ENCODE assay signal across 7 mouse cellular contexts in genomic region chr2:131529898-131530622, GRCm38 (mm10). TPM values are rescaled to one million over a fixed set of nuclear protein-coding genes. Genes with fewer than 3 reads are reported as not detected.
DNase-seq lines count a peak whose midpoint lies in the region; ATAC-seq and TF ChIP-seq lines count a peak whose summit lies in the region.

No protein-coding gene starts in this region.

- no peaks in the 10 kb centered on the region for H3K27me3 ChIP-seq in heart, embryonic 16.5 days (ENCODE audit: control insufficient read depth, insufficient read depth, low read length)
- H3K27me3 ChIP-seq in kidney, embryonic 16.5 days (ENCODE audit: insufficient read depth, low read length) = no peaks in the 10 kb centered on the region
- H3K27me3 ChIP-seq in lung, embryonic 15.5 days = no peaks in the 10 kb centered on the region

- H3K4me1 ChIP-seq in heart, embryonic 16.5 days (ENCODE audit: control insufficient read depth, insufficient read depth, low read length) = no peaks in the 10 kb centered on the region
- H3K4me1 ChIP-seq in kidney, embryonic 16.5 days (ENCODE audit: insufficient read depth, low read length) = no peaks in the 10 kb centered on the region
- 0 out of 2 replicates have a peak, but pooled peaks cover 2% of the 10 kb centered on the region for H3K4me1 ChIP-seq in lung, embryonic 15.5 days
- H3K4me1 ChIP-seq in olfactory bulb, adult 2 months (ENCODE audit: control insufficient read depth, insufficient read depth, low read length) = peaks cover 4% of the 10 kb centered on the region

- no peak overlapping the region for H3K27ac ChIP-seq in heart, embryonic 16.5 days (ENCODE audit: low read length)
- H3K27ac ChIP-seq in kidney, embryonic 16.5 days (ENCODE audit: low read length) = no peak overlapping the region
- no peak overlapping the region for H3K27ac ChIP-seq in lung, embryonic 15.5 days
- no peak overlapping the region for H3K27ac ChIP-seq in olfactory bulb, adult 2 months (ENCODE audit: insufficient read depth, low read depth, low read length)

- 30% methylated on average over 11 of the region's 11 CpGs for WGBS in heart, embryonic 16.5 days
- WGBS in kidney, embryonic 16.5 days = 37% methylated on average over 11 of the region's 11 CpGs
- 25% methylated on average over 11 of the region's 11 CpGs for WGBS in lung, embryonic 15.5 days
- 35% methylated on average over 11 of the region's 11 CpGs for WGBS in olfactory bulb, adult 2 months

- no peak overlapping the region for H3K4me3 ChIP-seq in heart, embryonic 16.5 days (ENCODE audit: low read length)
- H3K4me3 ChIP-seq in kidney, embryonic 16.5 days (ENCODE audit: low read length) = no peak overlapping the region
- no peak overlapping the region for H3K4me3 ChIP-seq in lung, embryonic 15.5 days
- H3K4me3 ChIP-seq in olfactory bulb, adult 2 months (ENCODE audit: insufficient read depth, low read depth, low read length) = no peak overlapping the region

- H3K4me2 ChIP-seq in heart, embryonic 16.5 days (ENCODE audit: low read depth, low read length) = no peak overlapping the region
- H3K4me2 ChIP-seq in kidney, embryonic 16.5 days (replicated peaks; ENCODE audit: low read depth, low read length) = no peak overlapping the region
- H3K4me2 ChIP-seq in lung, embryonic 15.5 days = no peak overlapping the region

- DNase-seq in ES-CJ7 (ENCODE audit: low read depth, low spot score) (peak; percentile 73), adipocyte (ENCODE audit: low spot score) (peak; percentile 95)
- DNase-seq in embryo, embryonic 11 days = peak; percentile 80

- no peaks in the 10 kb centered on the region for H3K9me3 ChIP-seq in heart, embryonic 16.5 days (replicated peaks; ENCODE audit: control insufficient read depth, low read length)
- no peaks in the 10 kb centered on the region for H3K9me3 ChIP-seq in kidney, embryonic 16.5 days (ENCODE audit: low read length)
- no peaks in the 10 kb centered on the region for H3K9me3 ChIP-seq in lung, embryonic 15.5 days

- H3K9ac ChIP-seq in heart, embryonic 16.5 days (ENCODE audit: low read length) = no peak overlapping the region
- no peak overlapping the region for H3K9ac ChIP-seq in kidney, embryonic 16.5 days (replicated peaks; ENCODE audit: low read length)
- no peak overlapping the region for H3K9ac ChIP-seq in lung, embryonic 15.5 days

- 0 out of 2 replicates have a peak, but pooled peaks have one; percentile 47 for ATAC-seq in heart, embryonic 16.5 days (replicated peaks; ENCODE audit: extremely low read depth, insufficient read depth, low FRiP score)
- ATAC-seq in kidney, embryonic 16.5 days (ENCODE audit: low FRiP score, low TSS enrichment) = peak; percentile 64; the same call in 1 of the 2 replicates
- peak; percentile 24; the same call in 1 of the 2 replicates for ATAC-seq in lung, embryonic 15.5 days (ENCODE audit: borderline replicate concordance, extremely low read depth, low FRiP score, low TSS enrichment)

- no peak for TF ChIP-seq POLR2A in olfactory bulb, adult 2 months (IDR thresholded peaks at IDR 0.05; ENCODE audit: insufficient read depth, low read depth, low read length)

- H3K36me3 ChIP-seq in heart, embryonic 16.5 days (ENCODE audit: control insufficient read depth, insufficient read depth) = 0 out of 2 replicates have a peak, but pooled peaks cover under 1% of the 10 kb centered on the region
- no peaks in the 10 kb centered on the region for H3K36me3 ChIP-seq in kidney, embryonic 16.5 days (ENCODE audit: insufficient read depth, low read length)
- no peaks in the 10 kb centered on the region for H3K36me3 ChIP-seq in lung, embryonic 15.5 days

- 0 out of 2 replicates have a peak, but pooled peaks have one; percentile 19 for TF ChIP-seq CTCF in olfactory bulb, adult 2 months (IDR thresholded peaks at IDR 0.05; ENCODE audit: insufficient read depth, low read depth, low read length)

RNA-seq across cellular contexts. Expression of gene Adra1d, which starts 32.0 kb away (rescaled TPM):
- polyA plus RNA-seq in heart, embryonic 16.5 days (2015; fragmentation: Nextera tagmentation; extraction: Ambion mirVana) = 1.0 and 1.5 TPM in 2 replicates
- polyA plus RNA-seq in kidney, embryonic 16.5 days (2015; fragmentation: Nextera tagmentation; extraction: Ambion mirVana) = 1.1 and 1.4 TPM in 2 replicates
- polyA plus RNA-seq in lung, embryonic 15.5 days (2015; fragmentation: Nextera tagmentation; extraction: Ambion mirVana) = 3.4 and 3.9 TPM in 2 replicates
- polyA plus RNA-seq in olfactory bulb, adult 2 months (2012; ENCODE audit: insufficient read depth, insufficient read length, low replicate concordance, missing spikeins) = not detected in 2 replicates

RNA-seq across cellular contexts. Expression of gene Smox, which starts 38.8 kb away (rescaled TPM):
- 31.9 and 32.7 TPM in 2 replicates for polyA plus RNA-seq in heart, embryonic 16.5 days (2015; fragmentation: Nextera tagmentation; extraction: Ambion mirVana)
- polyA plus RNA-seq in kidney, embryonic 16.5 days (2015; fragmentation: Nextera tagmentation; extraction: Ambion mirVana) = 39.1 and 39.7 TPM in 2 replicates
- polyA plus RNA-seq in lung, embryonic 15.5 days (2015; fragmentation: Nextera tagmentation; extraction: Ambion mirVana) = 33.7 and 37.1 TPM in 2 replicates
- not detected in 2 replicates for polyA plus RNA-seq in olfactory bulb, adult 2 months (2012; ENCODE audit: insufficient read depth, insufficient read length, low replicate concordance, missing spikeins)
